In genomic region chr5:30342601-30343015, GRCm38 (mm10) we compare ENCODE assay signal across 8 mouse cellular contexts.
DNase-seq lines count a peak whose midpoint lies in the region; TF ChIP-seq lines count a peak whose summit lies in the region.

No protein-coding gene starts in this region.

- TF ChIP-seq POLR2A in thymus, adult 2 months (IDR thresholded peaks at IDR 0.05; ENCODE audit: control insufficient read depth, extremely low read depth, insufficient read depth, low read length, poor library complexity): no peak

- H3K36me3 ChIP-seq in thymus, adult 2 months (ENCODE audit: control insufficient read depth, insufficient read depth, low read length): no peaks in the 10 kb centered on the region

- intact Hi-C loops in left cerebral cortex, postnatal 25 days (cut with DNase I): no loop called here

- no peaks in the 10 kb centered on the region for H3K27me3 ChIP-seq in thymus, adult 2 months (ENCODE audit: control insufficient read depth, insufficient read depth, low read length)

- no peak overlapping the region for H3K27ac ChIP-seq in thymus, adult 2 months (ENCODE audit: control insufficient read depth, insufficient read depth, low read length)

- WGBS in thymus, adult 2 months: 36% methylated on average over 17 of the region's 17 CpGs

- H3K4me1 ChIP-seq in thymus, adult 2 months (replicated peaks; ENCODE audit: control insufficient read depth, insufficient read depth, low read length): peaks cover 32% of the 10 kb centered on the region

- TF ChIP-seq CTCF in thymus, adult 2 months (IDR thresholded peaks at IDR 0.05; ENCODE audit: borderline replicate concordance, control insufficient read depth, extremely low read depth, insufficient read depth, low read length, poor library complexity): no peak

- H3K4me3 ChIP-seq in thymus, adult 2 months (ENCODE audit: control insufficient read depth, insufficient read depth, low read length): no peak overlapping the region

- peak; percentile 14 to 66 for DNase-seq in frontal cortex, adult 2 months (ENCODE audit: extremely low spot score in 1 of 2, low spot score in 1 of 2)
- DNase-seq in frontal cortex, postnatal 14 days (ENCODE audit: low spot score in 2 of 2): no peak
- DNase-seq in thymus, postnatal 4 days: peak; percentile 41
- no peak for DNase-seq in thymus, adult 2 months
- peak; percentile 20 to 81 for DNase-seq in left cerebral cortex, postnatal 25 days (ENCODE audit: low spot score in 2 of 2)
- DNase-seq in right cerebral cortex, postnatal 36 days (ENCODE audit: low spot score in 2 of 2): peak; percentile 29 to 57
- DNase-seq in adipocyte (ENCODE audit: low spot score): no peak
- no peak for DNase-seq in kidney, postnatal 10 days

Comparison
In these comparisons a context has a peak if more than half of its experiments do, and no peak if none do; other contexts are left out.
1. DNase-seq: peak in frontal cortex, adult 2 months (2 of 2), thymus, postnatal 4 days (single experiment), left cerebral cortex, postnatal 25 days (2 of 2) and right cerebral cortex, postnatal 36 days (2 of 2); none in frontal cortex, postnatal 14 days (0 of 2), thymus, adult 2 months (single experiment), adipocyte (single experiment) and kidney, postnatal 10 days (single experiment).